Mouse (Mus musculus) embryonic fibroblast, embryonic 13.5 days (primary cell): ENCODE measurements around the gene Aldh3b1. TPM values are rescaled to one million over a fixed set of nuclear protein-coding genes. Genes with fewer than 3 reads are reported as not detected.
"Not testable (repeated sequence)": the region's sequence is repeated elsewhere in the genome, so short reads cannot be mapped to it uniquely, and the experiment has no call there.

ENCODE experiments used
- H3K27ac ChIP-seq: 2 replicates; pipeline ENCODE4 v1.5.1; 2012; ENCODE audit warnings: low read length, control low read depth, inconsistent platforms; ENCODE audit not compliant: insufficient read depth
- H3K4me1 ChIP-seq: 2 replicates; pipeline ENCODE4 v1.6.1; 2011; ENCODE audit warnings: low read length; ENCODE audit not compliant: control insufficient read depth, insufficient read depth
- H3K4me3 ChIP-seq: 2 replicates; pipeline ENCODE4 v1.5.1; 2011; ENCODE audit warnings: mild to moderate bottlenecking, control low read depth, low read length; ENCODE audit not compliant: insufficient read depth
- CTCF ChIP-seq: IDR thresholded peaks from 2 replicates; pipeline ENCODE4 v1.5.1; 2011; ENCODE audit warnings: mild to moderate bottlenecking, control low read depth, low read length, moderate library complexity, borderline replicate concordance; ENCODE audit not compliant: insufficient read depth
- POLR2A ChIP-seq: IDR thresholded peaks from 2 replicates; pipeline ENCODE4 v1.6.1; 2011; ENCODE audit warnings: low read depth, mild to moderate bottlenecking, control low read depth, low read length, moderate library complexity
- polyA plus RNA-seq: library from polyadenylated mRNA; stranded (reverse); fragments of >200 nt; gene quantifications from 2 replicates; pipeline ENCODE4 v1.2.4, GENCODE M21; 2011; ENCODE audit warnings: low read depth; ENCODE audit not compliant: missing spikeins, insufficient read length

Gene Aldh3b1
- polyA plus RNA-seq = 3.8 and 4.3 TPM in 2 replicates

- Histone ChIP-seq H3K4me1 (peaks cover 19% of the 10 kb centered on the region), H3K27ac (peak within 1 kb of the TSS; percentile 44), H3K4me3 (no peak within 1 kb of the TSS)
- TF ChIP-seq POLR2A (no peak), CTCF (no peak)
Measured at GRCm38 (mm10) chr19:3929211-3929941, at the start of gene Aldh3b1. Gene Aldh3b1, minus strand, starts transcription at chr19:3929808.

- TF ChIP-seq CTCF = no peak
- no peak for TF ChIP-seq POLR2A
- Histone ChIP-seq H3K4me1 (no peaks in the 10 kb centered on the region), H3K27ac (no peak overlapping the region), H3K4me3 (no peak overlapping the region)
Measured at GRCm38 (mm10) chr19:3975866-3976265, 46.3 kb upstream of the Aldh3b1 start.

- not testable (repeated sequence) for H3K4me3 ChIP-seq, H3K27ac ChIP-seq, H3K4me1 ChIP-seq
Measured at GRCm38 (mm10) chr19:3974608-3975007, 45.0 kb upstream of the Aldh3b1 start.

GRCm38 (mm10) chr19:3972229-3972628, 42.6 kb upstream of the Aldh3b1 start, which contains the start of gene Aldh3b2:
Gene Aldh3b2, plus strand, starts transcription at chr19:3972328.
- TF ChIP-seq CTCF = no peak
- no peak for TF ChIP-seq POLR2A
- Histone ChIP-seq H3K4me1 (no peaks in the 10 kb centered on the region), H3K4me3 (no peak within 1 kb of the TSS), H3K27ac (no peak within 1 kb of the TSS)

GRCm38 (mm10) chr19:3967258-3967657, 37.6 kb upstream of the Aldh3b1 start:
- TF ChIP-seq POLR2A (no peak), CTCF (no peak)
- Histone ChIP-seq H3K27ac (no peak overlapping the region), H3K4me1 (no peaks in the 10 kb centered on the region), H3K4me3 (no peak overlapping the region)

- TF ChIP-seq CTCF (no peak), POLR2A (no peak)
- Histone ChIP-seq H3K4me1 (no peaks in the 10 kb centered on the region), H3K27ac (no peak overlapping the region), H3K4me3 (no peak overlapping the region)
Measured at GRCm38 (mm10) chr19:3966330-3967075, 36.9 kb upstream of the Aldh3b1 start.

- Histone ChIP-seq H3K4me1 (no peaks in the 10 kb centered on the region), H3K4me3 (no peak overlapping the region), H3K27ac (no peak overlapping the region)
- TF ChIP-seq CTCF = no peak
- no peak for TF ChIP-seq POLR2A
Measured at GRCm38 (mm10) chr19:3964030-3964429, 34.4 kb upstream of the Aldh3b1 start.

GRCm38 (mm10) chr19:3962469-3962868, 32.9 kb upstream of the Aldh3b1 start:
- TF ChIP-seq CTCF (no peak), POLR2A (no peak)
- H3K27ac ChIP-seq = no peak overlapping the region
- no peak overlapping the region for H3K4me3 ChIP-seq
- no peaks in the 10 kb centered on the region for H3K4me1 ChIP-seq

GRCm38 (mm10) chr19:3961805-3962204, 32.2 kb upstream of the Aldh3b1 start:
- H3K27ac ChIP-seq, H3K4me3 ChIP-seq, H3K4me1 ChIP-seq: not testable (repeated sequence)

- no peak overlapping the region for H3K27ac ChIP-seq
- no peak overlapping the region for H3K4me3 ChIP-seq
- no peak for TF ChIP-seq CTCF
- no peaks in the 10 kb centered on the region for H3K4me1 ChIP-seq
Measured at GRCm38 (mm10) chr19:3960211-3960610, 30.6 kb upstream of the Aldh3b1 start.

- no peak overlapping the region for H3K4me3 ChIP-seq
- no peaks in the 10 kb centered on the region for H3K4me1 ChIP-seq
- no peak for TF ChIP-seq POLR2A
- no peak for TF ChIP-seq CTCF
- no peak overlapping the region for H3K27ac ChIP-seq
Measured at GRCm38 (mm10) chr19:3959030-3959429, 29.4 kb upstream of the Aldh3b1 start.
